Mouse (Mus musculus) heart, adult 11 months (tissue): ENCODE data around the gene Fadd.

Experiments used
- DNase-seq: peaks from one replicate; pipeline ENCODE4 v3.0.0; 2022

Gene Fadd

DNA sequence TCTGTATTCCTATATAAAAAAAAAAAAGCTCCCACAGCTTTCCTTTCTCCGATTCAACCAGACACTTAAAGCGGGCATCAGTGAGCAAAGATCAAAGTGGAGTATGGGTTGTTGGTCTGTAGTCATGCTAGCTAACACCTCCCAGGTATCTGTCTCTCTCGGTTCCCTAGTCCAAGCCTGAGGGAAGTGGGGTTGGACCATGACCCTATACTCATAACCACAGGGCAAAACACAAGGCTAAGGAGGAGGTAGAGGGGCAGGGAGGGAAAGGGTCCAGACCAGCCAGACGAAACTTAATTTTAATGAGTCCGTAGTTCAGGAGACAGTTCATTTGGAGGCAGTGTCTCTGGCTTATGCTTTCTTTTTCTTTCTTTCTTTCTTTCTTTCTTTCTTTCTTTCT lies 10.0 kb downstream of the Fadd start:
- DNase-seq: no peak

DNA sequence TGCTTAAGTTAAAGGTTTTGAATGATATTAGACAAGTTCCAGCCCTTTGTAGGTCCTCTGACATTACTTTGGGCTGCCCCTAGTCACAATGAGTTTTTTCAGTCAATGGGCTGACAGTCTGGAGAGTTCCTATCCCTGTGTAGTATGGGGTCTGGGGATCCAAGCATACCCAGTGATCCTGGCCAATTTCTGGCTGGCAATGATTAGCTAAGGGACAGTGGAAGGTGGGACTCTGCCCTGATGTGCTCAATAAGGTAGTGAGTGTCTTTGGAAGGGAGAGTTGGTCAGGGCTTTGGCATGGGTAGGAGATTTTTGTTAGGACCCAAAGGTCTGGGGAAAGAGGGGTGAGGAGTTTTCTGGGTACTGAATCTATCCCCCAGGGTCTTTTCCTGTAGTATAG lies 10.7 kb downstream of the Fadd start:
- DNase-seq: no peak

DNA sequence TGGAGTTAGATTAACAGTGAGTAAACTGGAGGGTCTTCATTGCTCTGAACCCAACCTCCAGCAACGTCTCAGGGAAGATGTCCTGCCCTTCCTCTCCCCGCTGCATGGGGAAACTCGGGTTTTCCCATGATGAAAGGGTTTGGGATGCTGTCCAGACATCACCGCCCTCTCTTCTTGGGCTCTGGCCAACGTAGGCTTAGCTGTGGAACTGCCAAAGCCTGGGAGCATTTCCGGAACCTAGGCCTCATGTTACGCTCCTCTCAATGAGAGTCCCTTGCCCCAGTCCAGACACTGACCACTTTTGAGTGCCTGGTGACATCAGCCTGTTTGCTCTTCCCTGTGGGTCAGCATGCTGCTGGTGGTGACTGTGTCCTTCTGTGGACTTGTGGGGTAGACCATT lies 12.8 kb downstream of the Fadd start:
- DNase-seq: peak; percentile 97

DNA sequence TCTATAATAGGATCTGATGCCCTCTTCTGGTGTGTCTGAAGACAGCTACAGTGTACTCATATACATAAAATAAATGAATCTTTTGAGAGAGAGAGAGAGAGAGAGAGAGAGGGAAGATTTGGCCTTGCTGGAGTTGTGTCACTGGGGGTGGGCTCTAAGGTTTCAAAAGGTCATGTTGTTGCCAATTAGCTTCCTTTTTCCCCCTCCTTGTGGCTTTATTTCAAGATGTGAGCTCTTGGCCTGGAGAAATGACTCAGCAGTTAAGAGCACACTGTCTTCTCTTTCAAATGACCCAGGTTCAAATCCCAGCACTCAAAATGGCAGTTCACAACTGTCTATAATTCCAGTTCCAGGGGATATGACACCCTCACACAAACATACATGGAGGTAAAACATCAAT lies 14.2 kb downstream of the Fadd start:
- no peak for DNase-seq

DNA sequence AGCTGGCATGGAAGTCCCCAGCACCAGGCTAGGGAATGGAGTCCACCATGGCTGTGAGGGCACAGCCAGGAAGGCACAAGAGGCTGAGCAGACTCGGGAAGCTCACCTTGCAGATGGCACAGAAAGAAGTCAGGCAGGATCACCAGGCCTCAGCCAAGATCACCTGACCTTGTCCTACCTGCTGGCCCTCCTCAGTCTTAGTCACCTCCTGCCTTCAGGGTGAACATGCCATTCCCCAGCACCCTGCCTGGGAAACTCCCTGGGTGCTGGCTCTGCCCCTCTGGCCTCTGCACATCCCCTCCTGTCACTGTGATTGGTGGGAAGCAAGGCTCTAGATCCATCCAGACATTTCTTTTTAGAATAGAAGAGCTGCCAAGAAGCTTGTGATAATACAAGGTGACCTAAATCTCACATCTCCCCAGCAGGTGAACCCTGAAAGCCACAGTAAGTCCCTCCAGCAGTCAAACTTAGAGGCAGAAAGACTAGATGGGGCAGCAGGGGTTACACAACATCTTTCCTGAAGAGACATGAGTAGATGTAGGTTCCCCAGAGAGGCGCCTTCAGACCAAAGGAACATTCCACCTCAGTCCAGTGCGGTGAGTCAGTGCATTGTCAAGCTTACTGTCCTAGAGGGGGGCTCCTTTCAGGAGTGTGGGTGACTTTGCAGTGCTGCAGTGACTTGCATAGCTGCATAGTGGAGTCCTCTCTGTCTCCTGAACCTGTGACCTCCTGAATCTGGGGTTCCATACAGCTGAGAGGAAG lies 15.2 kb downstream of the Fadd start:
- no peak for DNase-seq

DNA sequence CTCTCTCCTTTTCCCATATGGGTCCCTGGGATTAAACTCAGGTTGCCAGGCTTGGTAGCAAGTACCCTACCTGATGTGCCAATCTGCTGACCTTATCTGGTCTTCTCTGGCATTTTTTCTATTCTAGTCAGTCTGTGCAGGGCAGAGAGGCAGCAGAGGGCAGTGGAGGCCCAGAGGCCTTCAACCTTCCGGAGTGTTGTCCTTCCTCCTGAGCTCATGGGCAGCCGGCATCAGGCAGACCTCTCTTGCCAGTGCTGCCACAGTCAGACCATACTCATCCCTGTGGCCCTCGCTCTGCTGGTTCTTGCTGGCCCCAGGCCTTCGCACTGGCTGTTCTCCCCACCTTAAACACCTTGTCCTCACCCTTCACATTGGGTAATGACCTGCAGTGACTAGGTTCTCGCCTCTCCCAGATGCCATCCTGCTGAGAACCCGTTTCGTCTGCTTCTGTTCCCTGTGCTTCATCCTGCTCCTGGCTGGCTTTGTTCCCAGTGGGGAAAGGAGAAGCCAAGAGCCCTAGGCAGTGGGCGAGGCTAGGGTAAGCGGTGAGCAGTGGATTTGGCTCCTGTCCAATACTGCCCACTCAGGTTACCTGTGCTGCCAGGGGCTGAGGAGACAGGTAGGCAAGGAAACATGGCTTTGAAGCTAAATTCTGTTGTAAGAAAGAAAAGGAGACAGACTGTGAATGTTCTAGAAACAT lies 18.7 kb downstream of the Fadd start:
- DNase-seq: no peak

DNA sequence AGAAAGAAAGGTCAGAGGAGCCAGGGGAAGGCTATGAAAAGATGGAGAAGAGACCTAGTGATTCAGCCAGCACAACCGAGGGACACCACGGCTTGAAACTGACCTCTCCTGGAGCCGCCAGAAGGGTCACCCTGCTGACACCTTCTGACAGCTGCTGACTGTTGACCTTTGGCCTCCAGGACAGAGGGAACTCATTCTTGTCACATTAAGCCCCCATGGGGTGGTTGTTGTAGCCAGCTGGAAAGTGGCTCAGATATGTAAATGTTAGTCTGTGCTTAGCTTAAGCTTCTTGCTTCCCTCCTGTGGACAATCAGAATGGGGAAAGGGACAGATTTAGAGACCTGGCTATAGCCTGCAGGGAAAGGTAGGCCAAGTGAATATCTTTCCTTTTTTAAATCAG lies 20.2 kb downstream of the Fadd start:
- DNase-seq: no peak

DNA sequence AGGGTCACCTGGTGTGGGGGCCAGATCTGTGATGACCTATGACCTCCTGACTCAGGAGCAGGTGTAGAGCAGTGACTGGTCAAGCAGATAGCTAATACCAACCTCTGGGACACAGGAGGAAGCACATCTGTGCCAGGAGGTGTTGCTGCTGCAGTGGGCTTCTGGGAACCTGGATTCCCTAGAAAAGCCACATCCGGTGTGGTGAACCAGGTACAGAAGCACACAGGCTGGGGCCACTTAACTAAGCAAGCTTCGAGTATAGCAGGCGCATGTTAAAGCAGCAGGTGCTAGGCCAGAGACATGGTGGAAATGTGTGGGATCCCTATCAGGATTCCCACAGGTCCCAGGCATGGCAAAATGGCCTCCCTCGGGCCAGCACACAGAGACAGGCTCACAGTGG lies 21.7 kb downstream of the Fadd start:
- DNase-seq: no peak

DNA sequence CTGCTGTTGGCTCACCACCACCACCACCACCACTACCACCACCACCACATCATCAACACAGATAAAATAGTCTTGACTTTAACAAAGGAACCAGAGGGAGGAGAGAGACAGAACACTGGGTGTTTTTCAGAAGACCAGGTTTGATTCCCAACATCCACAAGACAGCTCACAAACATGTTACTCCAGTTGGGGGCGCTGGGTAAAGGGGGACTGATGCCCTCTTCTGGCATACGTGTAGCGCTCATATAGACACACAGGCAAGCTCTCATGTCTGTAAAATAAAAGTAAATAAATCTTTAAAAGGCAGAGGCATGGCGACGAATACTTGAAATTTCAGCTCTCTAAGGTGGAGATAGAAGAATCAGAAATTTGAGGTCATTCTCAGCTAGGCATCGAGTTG lies 23.7 kb downstream of the Fadd start:
- no peak for DNase-seq

DNA sequence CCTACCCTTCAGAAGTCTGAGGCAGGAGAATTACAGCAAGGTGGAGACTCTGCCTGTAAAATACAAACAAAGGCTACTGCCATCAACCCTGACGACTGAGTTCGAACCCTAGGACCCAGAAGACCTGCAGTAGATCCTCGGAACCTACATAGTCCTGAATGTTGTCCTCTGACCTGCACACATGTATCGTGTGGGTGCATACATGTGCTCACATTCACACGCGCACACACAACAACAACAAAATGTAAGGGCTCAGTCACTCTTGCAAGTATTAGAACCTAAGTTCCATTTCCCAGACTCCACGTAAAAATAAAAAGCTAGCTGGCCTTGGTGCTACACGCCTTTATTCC lies 28.2 kb downstream of the Fadd start:
- DNase-seq: no peak

DNA sequence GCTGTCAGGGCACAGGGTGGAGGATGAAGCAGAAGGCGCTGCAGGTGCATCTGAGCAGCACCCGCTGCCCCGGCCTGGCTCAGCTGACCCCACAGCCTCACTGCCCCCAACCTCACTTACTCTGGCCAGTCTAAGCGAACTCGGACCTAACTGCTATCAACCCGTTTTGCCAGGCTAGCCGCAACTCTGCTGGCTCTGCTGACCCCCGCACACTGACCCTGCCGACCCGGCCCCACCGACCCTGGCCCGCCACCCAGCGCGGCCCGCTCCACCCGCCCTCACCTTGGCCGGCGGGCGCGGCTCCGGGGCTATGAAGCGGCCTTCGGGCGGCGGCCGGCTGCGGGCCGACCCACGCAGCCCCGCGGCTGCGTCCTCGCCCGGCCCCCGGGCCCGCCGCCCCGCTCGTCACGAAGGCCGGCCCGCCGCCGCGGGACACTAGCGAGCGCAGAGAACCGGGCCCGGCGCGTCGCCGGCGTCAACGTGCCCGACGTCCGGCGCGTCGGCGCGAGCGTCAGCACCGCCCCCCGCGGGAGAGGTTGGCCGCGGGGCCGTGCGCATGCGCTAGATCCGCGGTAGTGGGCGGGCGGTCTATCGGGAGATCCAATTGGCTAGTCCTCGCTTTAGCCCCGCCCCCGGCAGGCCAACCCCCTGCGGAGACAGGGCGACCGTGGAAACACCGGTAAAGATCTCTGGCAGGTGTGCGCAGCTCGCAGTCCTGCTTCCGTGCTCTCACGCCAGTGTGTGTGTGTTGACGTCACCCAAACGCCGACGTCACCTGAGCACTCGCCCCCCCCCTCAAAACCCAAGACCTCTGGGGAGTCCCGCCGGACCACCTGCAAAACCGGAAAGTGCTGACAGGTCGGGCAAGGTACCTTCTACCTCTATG lies 28.8 kb downstream of the Fadd start, which contains the start of gene Ppfia1:
Gene Ppfia1, minus strand, starts transcription at position 493 of the 886 bp plus-strand sequence.
- DNase-seq: peak; percentile 100

DNA sequence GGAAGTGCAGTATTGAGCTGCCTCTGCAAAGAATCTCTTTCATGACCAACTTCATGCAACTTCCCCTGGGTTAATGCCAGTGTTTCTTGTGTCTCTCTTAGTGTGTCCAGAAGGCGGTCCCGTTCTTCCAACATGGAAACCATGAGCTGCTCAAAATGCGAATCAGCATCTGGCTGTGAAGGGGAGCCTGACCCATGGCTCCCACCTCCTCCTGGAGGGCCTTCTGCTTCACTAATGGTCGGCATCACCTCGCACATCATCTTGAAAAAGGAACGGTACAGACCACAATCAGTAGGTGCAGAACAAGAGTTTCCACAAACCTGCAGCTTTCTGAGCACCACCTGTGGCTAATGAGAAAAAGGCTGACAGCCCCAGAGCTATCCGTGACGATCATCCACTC lies 30.0 kb downstream of the Fadd start:
- peak; percentile 63 for DNase-seq

DNA sequence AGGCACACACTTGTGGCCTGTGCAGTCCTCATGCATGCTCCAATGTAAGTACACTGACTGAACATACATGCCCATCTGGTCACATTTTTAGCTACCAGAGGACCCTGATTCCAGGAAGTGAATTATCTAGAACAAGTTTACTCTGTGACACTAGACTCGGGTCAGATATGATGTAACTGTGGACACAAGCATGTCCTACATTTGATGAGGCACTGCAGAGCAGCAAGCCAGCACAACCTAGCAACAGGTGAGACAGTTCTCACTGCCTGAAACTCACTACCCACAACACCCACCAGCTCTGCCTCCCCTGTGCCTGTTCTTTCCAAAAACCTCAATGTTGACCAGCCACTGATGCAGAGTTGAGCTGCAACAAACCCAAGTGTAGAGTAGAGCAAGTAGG lies 31.5 kb downstream of the Fadd start:
- no peak for DNase-seq

DNA sequence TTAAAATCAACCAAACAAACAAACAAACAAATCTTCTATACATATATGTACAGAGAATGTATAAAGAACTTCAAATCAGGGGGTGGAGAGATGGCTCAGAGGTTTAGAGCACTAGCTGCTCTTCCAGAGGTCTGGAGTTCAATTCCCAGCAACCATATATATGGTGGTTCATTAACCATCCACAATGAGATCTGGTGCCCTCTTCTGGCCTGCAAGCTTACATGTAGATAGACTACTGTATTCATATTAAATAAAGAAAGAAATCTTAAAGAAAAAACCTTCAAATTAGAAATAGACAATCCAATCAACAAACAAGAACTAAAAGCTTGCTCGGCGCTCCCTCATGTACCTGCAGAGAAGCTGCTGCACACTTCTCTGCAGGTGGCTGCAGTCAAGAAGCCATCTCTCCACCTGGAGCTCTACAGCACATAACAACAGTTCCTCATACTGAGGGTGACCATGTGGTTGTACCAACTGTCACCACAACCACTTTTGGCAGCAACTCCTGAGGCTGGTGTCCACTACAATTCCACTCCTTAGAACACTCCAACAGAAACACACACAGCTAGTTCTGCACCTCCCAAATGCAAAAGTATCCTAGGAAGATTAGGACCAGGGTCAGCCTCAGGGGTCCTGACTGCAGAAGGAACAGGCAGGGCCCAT lies 32.2 kb downstream of the Fadd start:
- no peak for DNase-seq

DNA sequence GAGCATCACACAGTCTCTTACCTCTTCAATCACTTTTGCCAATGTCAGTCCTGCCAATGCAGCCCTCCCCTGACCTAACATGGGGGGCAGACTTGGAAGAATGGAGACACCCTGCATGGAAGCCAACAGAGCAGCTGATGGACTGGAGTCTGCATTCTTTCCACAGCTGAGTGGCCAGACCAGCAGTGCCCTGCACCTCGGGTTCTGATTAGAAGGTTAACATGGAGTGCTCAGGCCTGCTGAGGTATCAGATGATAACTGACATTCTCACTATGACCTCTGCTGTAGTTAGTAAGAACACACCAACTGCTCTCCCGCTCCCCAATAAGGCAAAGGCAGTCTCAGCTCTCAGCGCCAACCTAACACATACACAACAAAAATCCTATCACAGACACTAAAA lies 37.0 kb downstream of the Fadd start:
- peak; percentile 98 for DNase-seq

DNA sequence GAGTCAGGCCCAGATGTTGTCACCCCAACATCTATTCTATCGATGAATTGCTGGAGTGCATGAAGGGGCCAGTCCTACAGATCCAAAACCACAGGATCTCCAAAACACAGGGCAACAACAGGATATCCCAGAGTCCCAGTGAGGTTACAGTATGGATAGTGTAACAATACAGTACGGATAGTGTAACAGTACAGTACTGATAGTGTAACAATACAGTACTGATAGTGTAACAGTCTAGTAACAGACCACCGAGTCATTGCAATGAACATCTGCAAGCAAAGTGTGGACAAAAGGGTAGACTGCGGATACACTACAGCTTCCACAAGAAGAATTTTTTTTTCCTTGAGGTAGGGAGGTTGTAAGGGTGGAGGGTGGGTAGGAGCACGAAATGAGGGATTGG lies 40.9 kb downstream of the Fadd start:
- DNase-seq: no peak

DNA sequence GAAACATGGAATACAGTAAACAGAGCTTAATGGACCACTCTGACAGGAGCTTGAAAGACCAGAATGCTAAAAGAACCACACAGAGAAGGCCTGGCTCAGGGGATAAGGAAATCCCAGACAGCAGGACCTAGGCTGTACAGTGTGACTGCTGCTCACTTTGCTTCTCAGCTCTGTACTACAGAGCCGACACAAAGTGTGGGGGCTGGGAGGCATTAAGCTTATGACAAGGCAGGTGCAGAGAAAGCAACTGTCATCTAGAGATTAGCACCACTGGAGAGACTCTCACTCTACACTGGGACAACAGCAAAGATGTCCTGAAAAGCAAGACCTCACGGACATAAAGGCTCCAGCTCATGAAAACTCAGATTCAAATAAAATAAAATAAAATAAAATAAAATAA lies 43.1 kb downstream of the Fadd start:
- no peak for DNase-seq

DNA sequence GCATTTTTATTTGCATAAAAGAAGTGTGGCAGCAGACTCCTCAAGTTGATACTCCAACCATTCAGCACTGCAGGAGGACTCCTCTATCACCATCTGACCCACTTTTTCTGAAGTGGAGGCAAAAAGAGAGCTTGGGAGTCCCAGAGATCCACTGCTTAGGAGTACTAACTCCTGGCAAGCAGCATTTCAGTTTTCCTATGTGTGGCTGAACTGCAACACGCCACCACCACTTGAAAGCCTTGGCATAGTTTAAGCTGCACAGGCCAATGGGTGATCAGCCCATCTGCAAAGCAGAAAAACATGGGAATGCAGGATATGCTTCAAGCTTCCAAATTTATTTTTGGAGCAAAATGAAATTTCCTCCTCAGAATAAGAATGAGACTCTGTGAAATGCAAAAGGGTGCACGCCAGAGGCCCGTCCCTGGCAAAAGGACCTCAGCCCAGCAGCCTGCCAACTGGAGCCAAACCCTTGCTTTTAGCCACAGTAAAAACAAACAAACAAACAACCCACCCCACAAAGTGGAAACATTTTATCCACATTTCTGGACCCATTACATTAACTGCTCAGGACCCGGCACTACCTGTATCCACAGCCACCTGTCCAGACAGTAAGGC lies 44.1 kb downstream of the Fadd start:
- no peak for DNase-seq

DNA sequence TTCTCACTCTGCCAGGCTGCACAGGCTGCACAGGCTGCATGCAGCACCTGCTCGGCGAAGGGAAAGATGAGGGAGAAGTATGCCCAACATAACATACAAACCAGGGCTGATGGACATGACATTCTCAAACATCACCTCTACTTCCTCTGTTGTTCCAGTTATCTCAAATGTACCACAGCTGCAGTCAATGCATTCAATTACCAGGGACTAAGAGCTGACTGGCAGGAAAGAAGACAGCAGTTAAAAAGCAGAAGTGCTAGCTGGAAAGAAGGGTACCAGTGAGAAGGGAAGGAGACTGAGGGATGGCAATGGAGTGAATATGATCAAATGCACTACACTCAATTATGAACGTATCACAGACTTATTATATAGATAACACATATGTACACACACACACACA lies 45.9 kb downstream of the Fadd start:
- DNase-seq: no peak

DNA sequence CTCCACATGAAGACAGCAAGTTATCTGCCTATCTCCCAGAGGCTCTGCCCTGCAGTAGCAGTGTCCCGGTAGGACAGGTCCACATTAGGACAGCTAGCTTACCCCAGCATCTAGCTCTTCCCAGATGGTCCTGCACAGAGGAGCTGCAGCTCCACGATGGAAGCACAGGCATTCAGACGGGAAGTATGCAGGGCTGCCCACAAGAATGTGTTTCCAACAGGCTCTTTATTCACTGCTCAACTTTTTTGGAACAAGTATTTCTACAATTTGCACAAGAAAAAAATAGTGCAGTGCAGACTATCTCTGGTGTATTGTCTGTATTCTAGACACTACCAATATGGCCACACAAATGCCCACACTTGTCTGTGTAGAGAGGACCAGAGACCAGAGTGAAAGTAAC lies 47.5 kb downstream of the Fadd start:
- DNase-seq: no peak

DNA sequence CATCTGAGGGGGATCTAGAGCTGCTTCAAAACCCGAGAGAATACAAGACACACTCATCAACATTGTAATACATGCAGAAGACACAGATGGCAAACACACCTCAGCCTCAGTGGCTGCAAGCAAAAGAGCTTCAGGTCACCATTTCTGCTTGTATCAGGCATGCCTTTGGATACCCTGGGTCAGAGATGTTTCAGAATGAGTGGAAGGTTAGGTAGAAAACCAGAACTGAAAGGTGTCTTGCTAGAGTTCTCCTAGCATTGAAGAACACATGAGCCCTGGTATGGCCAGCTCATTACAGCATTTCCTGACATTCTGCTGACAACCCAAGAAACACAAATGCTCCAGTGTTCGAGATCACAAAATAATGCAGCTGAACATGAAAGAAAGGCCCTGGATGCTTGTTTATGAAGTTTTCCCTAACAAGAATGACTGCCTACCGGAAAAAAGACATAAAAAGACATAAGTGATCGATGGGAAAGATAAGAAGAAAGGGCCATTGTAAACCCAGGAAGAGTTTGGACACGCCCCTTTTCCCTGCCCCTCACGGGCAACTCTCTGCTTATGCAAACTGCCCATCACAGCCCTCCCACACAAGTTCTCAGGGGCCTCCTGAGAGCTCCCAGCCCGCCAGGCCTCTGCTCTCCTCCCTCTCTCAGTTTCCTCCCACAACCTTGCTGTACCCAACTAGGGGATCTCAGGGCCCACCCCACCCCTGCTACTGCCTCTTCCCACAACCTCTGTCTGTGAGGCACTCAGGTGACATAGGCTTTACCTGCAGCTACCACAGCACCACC lies 50.5 kb downstream of the Fadd start:
- DNase-seq: no peak

DNA sequence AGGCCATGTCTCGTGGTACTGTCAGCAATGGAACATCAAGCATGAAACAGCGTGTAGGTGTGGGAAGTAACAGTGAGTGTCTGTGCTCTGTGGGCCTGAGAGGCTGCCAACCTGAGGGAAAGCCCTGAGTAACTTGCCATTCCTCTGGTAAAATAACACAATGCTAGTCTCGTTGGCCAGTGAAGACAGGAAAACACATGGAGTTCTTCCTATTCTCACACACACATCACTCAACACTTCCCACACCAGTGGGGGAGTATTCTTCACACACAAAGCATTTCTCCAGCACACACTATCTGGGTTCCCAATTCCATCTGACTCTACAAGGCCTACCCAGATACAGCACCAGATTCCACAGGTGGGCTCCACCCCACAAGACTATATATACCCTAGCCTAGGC lies 52.4 kb downstream of the Fadd start:
- DNase-seq: no peak
